ENCODE assay signal across 8 mouse cellular contexts in genomic region chr1:168286862-168287650, GRCm38 (mm10).
A peak's percentile ranks its signal among the peaks of the same experiment; 100 is the strongest.
DNase-seq lines count a peak whose midpoint lies in the region; ATAC-seq and TF ChIP-seq lines count a peak whose summit lies in the region.
"Had no signal": no experiment of that assay in that cellular context is flagged by ENCODE, and none has a peak within 500 bp of the region (broad histone marks: within the 10 kb centered on the region; RNA-seq: fewer than 3 reads in every experiment).

No protein-coding gene starts in this region.

- TF ChIP-seq POLR2A in olfactory bulb, adult 2 months (IDR thresholded peaks at IDR 0.05; ENCODE audit: insufficient read depth, low read depth, low read length): no peak

- 42% methylated on average over 2 of the region's 2 CpGs for WGBS in lung, embryonic 15.5 days
- WGBS in lung, postnatal 0 days: 61% methylated on average over 2 of the region's 2 CpGs
- WGBS in forebrain, embryonic 15.5 days: 5% methylated on average over 2 of the region's 2 CpGs
- 17% methylated on average over 2 of the region's 2 CpGs for WGBS in liver, embryonic 12.5 days (ENCODE audit: insufficient replicate concordance)
- WGBS in olfactory bulb, adult 2 months: 25% methylated on average over 2 of the region's 2 CpGs
- 60% methylated on average over 2 of the region's 2 CpGs for WGBS in kidney, embryonic 14.5 days

- H3K27ac ChIP-seq in lung, embryonic 15.5 days: peak overlapping the region; percentile 57; the same call in 1 of the 2 replicates
- H3K27ac ChIP-seq in lung, postnatal 0 days (ENCODE audit: low read length): no peak overlapping the region
- H3K27ac ChIP-seq in forebrain, embryonic 15.5 days (replicated peaks): peak overlapping the region; percentile 90
- H3K27ac ChIP-seq in liver, embryonic 12.5 days: peak overlapping the region; percentile 94
- 0 out of 2 replicates have a peak overlapping the region, but pooled peaks have one; percentile 24 for H3K27ac ChIP-seq in olfactory bulb, adult 2 months (ENCODE audit: insufficient read depth, low read depth, low read length)
- H3K27ac ChIP-seq in kidney, embryonic 14.5 days (ENCODE audit: low read depth, low read length): no peak overlapping the region

- no peak overlapping the region for H3K4me3 ChIP-seq in lung, embryonic 15.5 days
- H3K4me3 ChIP-seq in lung, postnatal 0 days (ENCODE audit: low read depth, low read length): no peak overlapping the region
- H3K4me3 ChIP-seq in forebrain, embryonic 15.5 days: no peak overlapping the region
- no peak overlapping the region for H3K4me3 ChIP-seq in liver, embryonic 12.5 days
- no peak overlapping the region for H3K4me3 ChIP-seq in olfactory bulb, adult 2 months (ENCODE audit: insufficient read depth, low read depth, low read length)
- no peak overlapping the region for H3K4me3 ChIP-seq in kidney, embryonic 14.5 days (ENCODE audit: low read length)

- H3K4me2 ChIP-seq in lung, embryonic 15.5 days: no peak overlapping the region
- no peak overlapping the region for H3K4me2 ChIP-seq in lung, postnatal 0 days (replicated peaks; ENCODE audit: low read depth, low read length)
- peak overlapping the region; percentile 23; the same call in 1 of the 2 replicates for H3K4me2 ChIP-seq in forebrain, embryonic 15.5 days (replicated peaks)
- peak overlapping the region; percentile 67 for H3K4me2 ChIP-seq in liver, embryonic 12.5 days
- no peak overlapping the region for H3K4me2 ChIP-seq in kidney, embryonic 14.5 days (replicated peaks; ENCODE audit: low read depth, low read length)

- no peaks in the 10 kb centered on the region for H3K9me3 ChIP-seq in lung, embryonic 15.5 days
- H3K9me3 ChIP-seq in lung, postnatal 0 days (ENCODE audit: low read length): no peaks in the 10 kb centered on the region
- H3K9me3 ChIP-seq in forebrain, embryonic 15.5 days: no peaks in the 10 kb centered on the region
- H3K9me3 ChIP-seq in liver, embryonic 12.5 days (replicated peaks): no peaks in the 10 kb centered on the region
- no peaks in the 10 kb centered on the region for H3K9me3 ChIP-seq in kidney, embryonic 14.5 days (ENCODE audit: control insufficient read depth, low read length)

- no peaks in the 10 kb centered on the region for H3K27me3 ChIP-seq in lung, embryonic 15.5 days
- H3K27me3 ChIP-seq in lung, postnatal 0 days (replicated peaks; ENCODE audit: insufficient read depth, low read length): no peaks in the 10 kb centered on the region
- H3K27me3 ChIP-seq in forebrain, embryonic 15.5 days: no peaks in the 10 kb centered on the region
- H3K27me3 ChIP-seq in liver, embryonic 12.5 days (replicated peaks): peaks cover 9% of the 10 kb centered on the region
- H3K27me3 ChIP-seq in kidney, embryonic 14.5 days (ENCODE audit: control insufficient read depth, insufficient read depth, low read length): no peaks in the 10 kb centered on the region

- H3K36me3 ChIP-seq in lung, embryonic 15.5 days: no peaks in the 10 kb centered on the region
- H3K36me3 ChIP-seq in lung, postnatal 0 days (ENCODE audit: insufficient read depth, low read length): no peaks in the 10 kb centered on the region
- H3K36me3 ChIP-seq in forebrain, embryonic 15.5 days: no peaks in the 10 kb centered on the region
- peaks cover 8% of the 10 kb centered on the region; the same call in 1 of the 2 replicates for H3K36me3 ChIP-seq in liver, embryonic 12.5 days
- H3K36me3 ChIP-seq in kidney, embryonic 14.5 days (ENCODE audit: control insufficient read depth, insufficient read depth, low read length): peaks cover 2% of the 10 kb centered on the region; the same call in 1 of the 2 replicates

- peaks cover 73% of the 10 kb centered on the region for H3K4me1 ChIP-seq in lung, embryonic 15.5 days
- peaks cover 30% of the 10 kb centered on the region; the same call in 1 of the 2 replicates for H3K4me1 ChIP-seq in lung, postnatal 0 days (ENCODE audit: insufficient read depth, low read depth, low read length)
- H3K4me1 ChIP-seq in forebrain, embryonic 15.5 days: peaks cover 90% of the 10 kb centered on the region
- peaks cover 89% of the 10 kb centered on the region for H3K4me1 ChIP-seq in liver, embryonic 12.5 days
- H3K4me1 ChIP-seq in olfactory bulb, adult 2 months (ENCODE audit: control insufficient read depth, insufficient read depth, low read length): peaks cover 39% of the 10 kb centered on the region
- peaks cover 62% of the 10 kb centered on the region for H3K4me1 ChIP-seq in kidney, embryonic 14.5 days (ENCODE audit: control insufficient read depth, insufficient read depth, low read length)

- no peak for TF ChIP-seq EP300 in lung, postnatal 0 days (IDR thresholded peaks at IDR 0.05)

- no peak overlapping the region for H3K9ac ChIP-seq in lung, embryonic 15.5 days
- no peak overlapping the region for H3K9ac ChIP-seq in lung, postnatal 0 days (replicated peaks; ENCODE audit: low read depth)
- no peak overlapping the region for H3K9ac ChIP-seq in forebrain, embryonic 15.5 days (replicated peaks)
- peak overlapping the region; percentile 68 for H3K9ac ChIP-seq in liver, embryonic 12.5 days
- H3K9ac ChIP-seq in kidney, embryonic 14.5 days (ENCODE audit: low read depth, low read length): no peak overlapping the region

- ATAC-seq in lung, embryonic 15.5 days (ENCODE audit: borderline replicate concordance, extremely low read depth, low FRiP score, low TSS enrichment): no peak
- ATAC-seq in lung, postnatal 0 days: no peak
- no peak for ATAC-seq in forebrain, embryonic 15.5 days (replicated peaks)
- no peak for ATAC-seq in liver, embryonic 12.5 days
- ATAC-seq in kidney, embryonic 14.5 days (ENCODE audit: low FRiP score, low TSS enrichment): no peak

- no peak for TF ChIP-seq CTCF in lung, postnatal 0 days (IDR thresholded peaks at IDR 0.05)
- TF ChIP-seq CTCF in olfactory bulb, adult 2 months (IDR thresholded peaks at IDR 0.05; ENCODE audit: insufficient read depth, low read depth, low read length): no peak

- DNase-seq in lung, postnatal 0 days (ENCODE audit: low spot score): no peak
- DNase-seq in T-cell, adult 2 months (ENCODE audit: low spot score): no peak
- DNase-seq: kidney, adult 2 months had no signal

Comparison
In these comparisons a context has a peak if more than half of its experiments do, and no peak if none do; other contexts are left out.
1. H3K27ac ChIP-seq: peak in lung, embryonic 15.5 days (single experiment), forebrain, embryonic 15.5 days (single experiment), liver, embryonic 12.5 days (single experiment) and olfactory bulb, adult 2 months (single experiment); none in lung, postnatal 0 days (single experiment) and kidney, embryonic 14.5 days (single experiment).
2. H3K4me2 ChIP-seq: peak in forebrain, embryonic 15.5 days (single experiment) and liver, embryonic 12.5 days (single experiment); none in lung, embryonic 15.5 days (single experiment), lung, postnatal 0 days (single experiment) and kidney, embryonic 14.5 days (single experiment).